Mouse (Mus musculus): ENCODE measurements at regions not wholly inside any gene's neighbourhood (a gene's known extent, or its start where the extent isn't known, plus 50 kb on each side); places are given as distances from the start of the nearest gene placed in this dataset.
"Not testable (repeated sequence)": the region's sequence is repeated elsewhere in the genome, so short reads cannot be mapped to it uniquely, and the experiment has no call there.

DNA sequence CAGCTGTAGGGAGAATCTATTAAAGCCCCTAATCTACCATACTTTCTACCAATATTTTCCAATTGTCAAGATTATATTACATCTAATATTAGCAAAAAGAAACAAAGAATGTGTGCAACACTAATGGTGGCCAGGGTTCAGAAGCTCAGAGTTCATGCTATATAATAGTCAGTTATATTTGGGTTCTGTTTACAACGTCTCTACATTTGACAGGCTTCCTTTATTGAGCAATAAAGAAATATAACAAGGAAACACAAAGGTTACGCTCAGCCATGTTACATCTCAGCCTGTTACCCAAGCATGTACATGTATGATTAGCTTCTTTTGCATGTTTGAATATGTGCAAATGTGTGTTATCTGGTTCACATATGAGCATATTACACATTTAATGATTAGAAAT is 247.7 kb upstream of the Speer4f2 start:
- no peak overlapping the region for H3K27ac ChIP-seq (ENCODE audit: low read depth, low read length)
- no peaks in the 10 kb centered on the region for H3K9me3 ChIP-seq (ENCODE audit: control insufficient read depth, low read length)
- H3K9ac ChIP-seq (ENCODE audit: low read depth, low read length): no peak overlapping the region
- H3K4me3 ChIP-seq (ENCODE audit: low read length): no peak overlapping the region
- no peaks in the 10 kb centered on the region for H3K27me3 ChIP-seq (ENCODE audit: control insufficient read depth, insufficient read depth, low read length)
- no peaks in the 10 kb centered on the region for H3K36me3 ChIP-seq (ENCODE audit: control insufficient read depth, insufficient read depth, low read length)
- ATAC-seq (ENCODE audit: low FRiP score, low TSS enrichment): no peak
- no peaks in the 10 kb centered on the region for H3K4me1 ChIP-seq (ENCODE audit: control insufficient read depth, insufficient read depth, low read length)
- WGBS: 79% methylated on average over 2 of the region's 2 CpGs
- no peak overlapping the region for H3K4me2 ChIP-seq (replicated peaks; ENCODE audit: low read depth, low read length)

DNA sequence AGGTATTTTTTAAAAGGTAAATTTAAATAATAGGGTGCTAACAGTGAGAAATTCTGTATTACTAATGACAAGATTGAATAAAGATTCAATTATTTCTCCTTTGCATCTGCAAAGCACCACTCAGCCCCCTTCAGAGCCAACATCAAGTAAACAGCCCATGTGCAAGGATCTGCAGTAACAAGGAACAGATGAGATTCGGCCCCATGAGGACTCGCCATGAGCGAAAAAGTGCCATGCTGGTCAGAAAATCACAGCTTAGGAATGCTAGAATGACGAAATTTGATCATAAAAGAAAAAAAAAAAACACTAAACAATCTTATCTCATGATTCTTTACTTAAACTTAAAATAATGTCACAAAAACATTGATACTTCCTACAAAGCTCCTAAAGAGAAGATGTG is 245.5 kb upstream of the Speer4f2 start:
- H3K4me3 ChIP-seq (ENCODE audit: low read length): no peak overlapping the region
- no peak for ATAC-seq (ENCODE audit: low FRiP score, low TSS enrichment)
- no peak overlapping the region for H3K4me2 ChIP-seq (replicated peaks; ENCODE audit: low read depth, low read length)
- no peak overlapping the region for H3K9ac ChIP-seq (ENCODE audit: low read depth, low read length)
- H3K4me1 ChIP-seq (ENCODE audit: control insufficient read depth, insufficient read depth, low read length): no peaks in the 10 kb centered on the region
- H3K36me3 ChIP-seq (ENCODE audit: control insufficient read depth, insufficient read depth, low read length): no peaks in the 10 kb centered on the region
- 86% methylated on average over 4 of the region's 4 CpGs for WGBS
- H3K27me3 ChIP-seq (ENCODE audit: control insufficient read depth, insufficient read depth, low read length): no peaks in the 10 kb centered on the region
- no peaks in the 10 kb centered on the region for H3K9me3 ChIP-seq (ENCODE audit: control insufficient read depth, low read length)
- no peak overlapping the region for H3K27ac ChIP-seq (ENCODE audit: low read depth, low read length)

- no peak overlapping the region for H3K27ac ChIP-seq (ENCODE audit: low read depth, low read length)
- no peaks in the 10 kb centered on the region for H3K4me1 ChIP-seq (ENCODE audit: control insufficient read depth, insufficient read depth, low read length)
- H3K9me3 ChIP-seq (ENCODE audit: control insufficient read depth, low read length): no peaks in the 10 kb centered on the region
- no peaks in the 10 kb centered on the region for H3K36me3 ChIP-seq (ENCODE audit: control insufficient read depth, insufficient read depth, low read length)
- no peak overlapping the region for H3K4me2 ChIP-seq (replicated peaks; ENCODE audit: low read depth, low read length)
- WGBS: 57% methylated on average over 5 of the region's 5 CpGs
- H3K27me3 ChIP-seq (ENCODE audit: control insufficient read depth, insufficient read depth, low read length): no peaks in the 10 kb centered on the region
- H3K9ac ChIP-seq (ENCODE audit: low read depth, low read length): no peak overlapping the region
- no peak overlapping the region for H3K4me3 ChIP-seq (ENCODE audit: low read length)
- ATAC-seq (ENCODE audit: low FRiP score, low TSS enrichment): no peak
These were observed 237.5 kb upstream of the Speer4f2 start for GRCm38 (mm10) chr5:17135489-17135888.

DNA sequence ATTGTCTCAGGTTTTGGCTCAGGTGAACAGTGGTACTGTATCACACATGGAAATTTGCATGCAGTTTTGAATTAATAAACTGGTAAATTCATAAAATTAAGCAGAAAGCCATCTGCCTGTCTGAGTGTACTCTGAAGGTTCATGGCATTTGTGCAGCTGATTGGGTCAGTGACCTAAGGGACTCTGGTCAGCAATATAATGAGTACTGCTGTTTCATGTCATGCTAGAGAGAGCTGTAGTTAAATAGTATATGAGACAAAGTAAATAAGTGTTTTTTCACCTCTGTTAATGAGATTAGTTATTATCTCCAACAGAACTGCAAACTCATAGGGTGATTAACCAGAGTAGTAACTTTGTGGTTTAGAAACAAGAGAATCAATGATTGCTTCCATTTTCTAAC is 231.4 kb upstream of the Speer4f2 start:
- Histone ChIP-seq H3K4me3 (ENCODE audit: low read length) (no peak overlapping the region), H3K27ac (ENCODE audit: low read depth, low read length) (no peak overlapping the region), H3K27me3 (ENCODE audit: control insufficient read depth, insufficient read depth, low read length) (no peaks in the 10 kb centered on the region), H3K9ac (ENCODE audit: low read depth, low read length) (no peak overlapping the region), H3K4me2 (replicated peaks; ENCODE audit: low read depth, low read length) (no peak overlapping the region), H3K4me1 (ENCODE audit: control insufficient read depth, insufficient read depth, low read length) (no peaks in the 10 kb centered on the region), H3K36me3 (ENCODE audit: control insufficient read depth, insufficient read depth, low read length) (no peaks in the 10 kb centered on the region), H3K9me3 (ENCODE audit: control insufficient read depth, low read length) (no peaks in the 10 kb centered on the region)
- peak; percentile 64; the same call in 1 of the 2 replicates for ATAC-seq (ENCODE audit: low FRiP score, low TSS enrichment)

GRCm38 (mm10) chr5:17174562-17174961 is 198.4 kb upstream of the Speer4f2 start:
- no peak overlapping the region for H3K4me3 ChIP-seq (ENCODE audit: low read length)
- H3K27me3 ChIP-seq (ENCODE audit: control insufficient read depth, insufficient read depth, low read length): no peaks in the 10 kb centered on the region
- 89% methylated on average over 2 of the region's 2 CpGs for WGBS
- no peaks in the 10 kb centered on the region for H3K4me1 ChIP-seq (ENCODE audit: control insufficient read depth, insufficient read depth, low read length)
- H3K36me3 ChIP-seq (ENCODE audit: control insufficient read depth, insufficient read depth, low read length): no peaks in the 10 kb centered on the region
- H3K4me2 ChIP-seq (replicated peaks; ENCODE audit: low read depth, low read length): no peak overlapping the region
- no peak for ATAC-seq (ENCODE audit: low FRiP score, low TSS enrichment)
- H3K9me3 ChIP-seq (ENCODE audit: control insufficient read depth, low read length): no peaks in the 10 kb centered on the region
- no peak overlapping the region for H3K9ac ChIP-seq (ENCODE audit: low read depth, low read length)
- H3K27ac ChIP-seq (ENCODE audit: low read depth, low read length): no peak overlapping the region

GRCm38 (mm10) chr5:17176771-17177170 is 196.2 kb upstream of the Speer4f2 start:
- H3K9ac ChIP-seq (ENCODE audit: low read depth, low read length): no peak overlapping the region
- no peaks in the 10 kb centered on the region for H3K27me3 ChIP-seq (ENCODE audit: control insufficient read depth, insufficient read depth, low read length)
- WGBS: 76% methylated on average over 9 of the region's 9 CpGs
- no peaks in the 10 kb centered on the region for H3K4me1 ChIP-seq (ENCODE audit: control insufficient read depth, insufficient read depth, low read length)
- H3K9me3 ChIP-seq (ENCODE audit: control insufficient read depth, low read length): no peaks in the 10 kb centered on the region
- ATAC-seq (ENCODE audit: low FRiP score, low TSS enrichment): no peak
- H3K4me3 ChIP-seq (ENCODE audit: low read length): no peak overlapping the region
- H3K27ac ChIP-seq (ENCODE audit: low read depth, low read length): no peak overlapping the region
- H3K4me2 ChIP-seq (replicated peaks; ENCODE audit: low read depth, low read length): no peak overlapping the region
- H3K36me3 ChIP-seq (ENCODE audit: control insufficient read depth, insufficient read depth, low read length): no peaks in the 10 kb centered on the region

DNA sequence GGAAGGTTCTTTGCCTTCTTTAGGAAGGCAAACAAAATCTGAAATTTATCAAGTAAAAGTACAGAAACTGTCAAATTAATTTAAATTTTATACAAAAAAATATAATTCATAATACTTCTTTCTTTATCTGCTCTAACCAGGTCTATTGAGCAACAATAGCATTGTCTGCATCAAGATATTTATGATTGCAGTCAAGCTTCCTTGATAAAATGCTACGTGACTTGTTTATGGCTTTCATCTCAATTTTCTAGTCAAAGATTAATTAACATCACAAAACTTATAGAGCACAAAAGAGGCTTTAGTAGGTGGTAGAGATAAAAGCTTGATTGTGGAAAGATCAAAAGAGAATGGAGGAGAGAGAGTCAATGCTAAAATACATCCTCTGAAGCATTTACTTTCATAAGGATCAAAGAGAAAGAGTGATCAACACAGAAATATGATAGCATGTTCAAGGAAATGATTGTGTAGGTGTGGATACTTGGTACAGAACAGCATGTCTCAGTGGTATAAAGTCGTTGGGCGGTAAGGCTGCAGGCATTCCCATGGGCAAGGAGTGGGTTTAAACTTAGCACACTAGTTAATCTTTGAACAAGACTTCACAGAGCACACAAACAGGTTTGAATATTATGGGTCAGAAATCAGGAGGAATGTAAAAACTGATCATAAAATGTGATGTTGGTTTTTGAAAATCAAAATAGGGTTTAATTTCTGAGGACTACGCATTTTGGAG is 164.3 kb upstream of the Speer4f2 start:
- Histone ChIP-seq H3K36me3 (ENCODE audit: control insufficient read depth, insufficient read depth, low read length) (no peaks in the 10 kb centered on the region), H3K9ac (ENCODE audit: low read depth, low read length) (no peak overlapping the region), H3K9me3 (ENCODE audit: control insufficient read depth, low read length) (no peaks in the 10 kb centered on the region), H3K4me3 (ENCODE audit: low read length) (no peak overlapping the region), H3K27me3 (ENCODE audit: control insufficient read depth, insufficient read depth, low read length) (no peaks in the 10 kb centered on the region), H3K4me2 (replicated peaks; ENCODE audit: low read depth, low read length) (no peak overlapping the region), H3K4me1 (ENCODE audit: control insufficient read depth, insufficient read depth, low read length) (no peaks in the 10 kb centered on the region), H3K27ac (ENCODE audit: low read depth, low read length) (no peak overlapping the region)
- ATAC-seq (ENCODE audit: low FRiP score, low TSS enrichment): peak; percentile 68; the same call in 1 of the 2 replicates
- WGBS: 59% methylated on average over 4 of the region's 4 CpGs

- Histone ChIP-seq H3K9me3 (ENCODE audit: control insufficient read depth, low read length) (no peaks in the 10 kb centered on the region), H3K27ac (ENCODE audit: low read depth, low read length) (no peak overlapping the region), H3K9ac (ENCODE audit: low read depth, low read length) (no peak overlapping the region), H3K4me3 (ENCODE audit: low read length) (no peak overlapping the region), H3K4me1 (ENCODE audit: control insufficient read depth, insufficient read depth, low read length) (no peaks in the 10 kb centered on the region), H3K36me3 (ENCODE audit: control insufficient read depth, insufficient read depth, low read length) (no peaks in the 10 kb centered on the region), H3K4me2 (replicated peaks; ENCODE audit: low read depth, low read length) (no peak overlapping the region), H3K27me3 (ENCODE audit: control insufficient read depth, insufficient read depth, low read length) (no peaks in the 10 kb centered on the region)
- ATAC-seq (ENCODE audit: low FRiP score, low TSS enrichment): no peak
- WGBS: 55% methylated on average over 6 of the region's 6 CpGs
These were observed 162.2 kb upstream of the Speer4f2 start for GRCm38 (mm10) chr5:17210723-17211245.

DNA sequence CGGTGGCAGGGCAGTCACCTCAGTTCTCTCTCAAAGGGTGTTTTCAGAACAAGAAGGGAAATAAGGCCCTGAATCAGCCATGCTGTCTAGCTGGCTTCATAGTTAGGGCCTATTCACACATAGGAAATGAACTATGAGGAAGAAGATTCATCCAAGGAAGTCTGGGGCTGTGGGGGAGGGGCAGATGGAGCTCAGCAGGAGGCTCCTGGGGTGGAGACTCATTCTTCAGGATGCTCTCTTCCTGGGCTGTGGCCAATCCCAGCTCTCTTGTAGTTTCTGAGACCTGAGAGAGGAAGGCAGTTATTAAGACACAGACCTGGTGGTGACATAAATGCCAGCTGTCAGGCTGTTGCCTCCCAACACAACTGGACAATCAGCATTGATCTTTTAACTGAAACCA is 149.4 kb upstream of the Speer4f2 start:
- 73% methylated on average over 1 of the region's 1 CpGs for WGBS
- H3K27me3 ChIP-seq (ENCODE audit: control insufficient read depth, insufficient read depth, low read length); H3K27ac ChIP-seq (ENCODE audit: low read depth, low read length); ATAC-seq (ENCODE audit: low FRiP score, low TSS enrichment); H3K9me3 ChIP-seq (ENCODE audit: control insufficient read depth, low read length); H3K4me2 ChIP-seq (replicated peaks; ENCODE audit: low read depth, low read length); H3K36me3 ChIP-seq (ENCODE audit: control insufficient read depth, insufficient read depth, low read length); H3K9ac ChIP-seq (ENCODE audit: low read depth, low read length); H3K4me3 ChIP-seq (ENCODE audit: low read length); H3K4me1 ChIP-seq (ENCODE audit: control insufficient read depth, insufficient read depth, low read length): not testable (repeated sequence)
